Mouse (Mus musculus) lung, adult 18-20 months (tissue): Measurements from ENCODE around the gene Olfr279.
"Not testable (repeated sequence)": the region's sequence is repeated elsewhere in the genome, so short reads cannot be mapped to it uniquely, and the experiment has no call there.

Source experiments
- DNase-seq, 2 experiments: peaks; one replicate each; pipeline ENCODE4 v3.0.0; 2022; ENCODE audit warnings: mixed read lengths in 2 of 2

The Olfr279 gene

GRCm38 (mm10) chr15:98511386-98511928 lies 19.3 kb downstream of the Olfr279 start:
- DNase-seq, result peak in 1 of 2 experiments; percentile 44

DNA sequence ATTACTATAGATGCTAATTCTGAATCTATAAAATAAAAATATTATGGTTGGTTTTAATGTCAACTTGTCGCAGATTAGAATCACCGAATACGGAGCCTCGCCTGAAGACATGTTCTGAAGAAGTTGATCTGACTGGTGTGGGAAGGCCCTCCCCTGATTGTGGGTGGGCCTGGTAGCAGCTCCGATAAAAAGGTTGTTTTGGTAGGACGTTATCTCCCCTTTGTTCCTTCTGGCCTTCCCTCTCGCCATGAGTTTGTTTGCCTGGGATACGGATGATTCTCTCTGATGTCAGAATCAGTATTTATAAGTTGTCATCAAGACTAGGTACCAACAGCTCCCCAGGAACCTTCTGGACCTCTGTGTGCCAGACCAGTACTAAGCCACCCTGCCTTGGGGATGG lies 20.0 kb downstream of the Olfr279 start:
- DNase-seq, result no peak

- peak; percentile 52 to 62 for DNase-seq
Observed at GRCm38 (mm10) chr15:98512799-98513321, 20.7 kb downstream of the Olfr279 start.

- DNase-seq, result not testable (repeated sequence)
Observed at GRCm38 (mm10) chr15:98513676-98514075, 21.5 kb downstream of the Olfr279 start.

GRCm38 (mm10) chr15:98514146-98514545 lies 21.9 kb downstream of the Olfr279 start:
- DNase-seq, result no peak

GRCm38 (mm10) chr15:98514845-98515244 lies 22.6 kb downstream of the Olfr279 start:
- DNase-seq, result not testable (repeated sequence)

DNA sequence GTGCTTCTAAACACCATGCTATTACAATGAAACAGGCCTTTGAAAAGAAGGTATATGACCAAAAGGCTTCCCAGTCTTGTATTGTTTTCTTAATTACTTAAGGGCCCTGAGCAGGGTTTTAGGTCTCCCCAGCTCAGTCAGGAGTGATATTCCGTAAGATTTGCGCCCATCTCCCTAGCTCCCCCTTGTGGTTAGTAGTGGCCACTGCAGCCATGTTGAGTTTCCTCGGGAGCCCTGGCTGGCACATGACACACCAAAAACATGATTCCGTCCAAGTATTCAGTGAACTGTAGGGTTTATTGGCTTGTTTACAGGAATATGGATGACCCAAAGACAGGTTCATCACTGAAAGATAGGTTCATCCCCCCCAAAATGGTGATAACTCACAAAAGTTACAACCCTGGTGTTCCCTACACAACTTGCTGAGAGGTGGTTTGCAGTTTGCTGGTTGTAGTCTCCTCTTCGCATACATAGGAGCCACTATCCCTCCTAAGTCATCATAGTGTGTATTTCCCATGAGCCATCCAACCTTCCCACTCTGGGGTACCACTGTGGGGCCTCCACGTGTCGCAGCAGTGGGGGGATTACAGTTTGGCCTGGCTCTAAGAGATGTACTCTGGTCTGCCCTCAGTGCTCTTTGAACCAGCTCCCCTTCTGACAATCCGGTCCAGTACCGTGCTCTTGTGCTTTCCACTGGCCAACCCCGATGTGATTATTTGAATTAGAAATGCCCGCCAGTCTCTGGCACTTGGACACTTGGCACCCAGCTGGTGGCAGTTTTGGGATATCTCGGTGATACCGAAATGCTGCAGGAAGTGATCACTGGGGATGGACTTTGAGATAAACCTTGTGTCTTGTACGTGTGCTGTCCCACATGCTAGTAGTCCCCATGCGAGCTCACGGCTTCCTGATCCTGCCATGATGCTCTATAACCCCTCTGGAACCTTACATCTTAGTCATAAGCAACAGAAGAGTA lies 25.5 kb downstream of the Olfr279 start:
- DNase-seq, result peak; percentile 42 to 65

GRCm38 (mm10) chr15:98521245-98521644 lies 29.0 kb downstream of the Olfr279 start:
- no peak for DNase-seq

DNA sequence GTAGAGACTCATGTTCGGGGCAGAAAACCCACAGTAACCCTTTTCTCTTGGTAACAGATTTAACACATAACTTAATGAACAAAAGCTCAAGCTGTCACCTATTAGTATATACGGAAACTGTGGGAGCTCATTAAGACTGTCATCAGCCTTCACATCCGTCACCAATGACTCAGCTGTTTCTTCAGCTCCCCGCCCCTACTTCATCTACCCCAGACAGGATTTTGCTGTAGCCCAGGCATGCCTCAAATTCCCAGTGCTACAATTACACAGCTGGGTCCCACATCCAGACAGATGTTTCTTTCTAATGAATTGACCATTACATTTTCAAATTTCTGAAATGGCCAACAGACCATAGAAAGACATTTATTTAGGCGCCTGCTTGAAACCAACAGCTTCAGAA lies 33.9 kb downstream of the Olfr279 start:
- DNase-seq, result no peak

GRCm38 (mm10) chr15:98527056-98527771 lies 35.0 kb downstream of the Olfr279 start:
- DNase-seq, result no peak

DNA sequence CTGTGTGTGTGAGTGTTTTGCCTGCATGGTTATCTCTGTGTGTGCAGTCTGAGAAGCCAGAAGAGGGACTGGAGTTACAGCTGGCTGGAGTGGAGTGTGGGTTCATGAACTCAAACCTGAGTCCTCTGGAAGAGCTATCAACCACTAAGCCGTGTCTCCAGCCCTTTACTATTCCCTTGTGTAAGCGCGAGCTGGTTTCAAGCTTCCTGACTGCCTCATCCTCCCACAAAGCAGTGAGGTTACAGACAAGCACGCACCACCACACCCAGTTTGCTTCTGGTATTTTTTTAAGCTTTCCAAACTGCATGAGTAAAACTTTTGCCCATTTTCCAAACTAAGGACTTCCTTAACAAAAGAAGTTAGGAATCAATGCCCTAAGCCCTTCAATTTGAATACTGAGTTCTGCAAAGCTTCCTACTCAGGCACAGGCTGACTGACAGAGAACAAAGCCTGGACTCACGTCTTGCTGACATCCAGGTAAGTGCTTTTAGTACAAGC lies 35.9 kb downstream of the Olfr279 start:
- no peak for DNase-seq

- no peak for DNase-seq
Observed at GRCm38 (mm10) chr15:98532281-98532680, 40.1 kb downstream of the Olfr279 start.

DNA sequence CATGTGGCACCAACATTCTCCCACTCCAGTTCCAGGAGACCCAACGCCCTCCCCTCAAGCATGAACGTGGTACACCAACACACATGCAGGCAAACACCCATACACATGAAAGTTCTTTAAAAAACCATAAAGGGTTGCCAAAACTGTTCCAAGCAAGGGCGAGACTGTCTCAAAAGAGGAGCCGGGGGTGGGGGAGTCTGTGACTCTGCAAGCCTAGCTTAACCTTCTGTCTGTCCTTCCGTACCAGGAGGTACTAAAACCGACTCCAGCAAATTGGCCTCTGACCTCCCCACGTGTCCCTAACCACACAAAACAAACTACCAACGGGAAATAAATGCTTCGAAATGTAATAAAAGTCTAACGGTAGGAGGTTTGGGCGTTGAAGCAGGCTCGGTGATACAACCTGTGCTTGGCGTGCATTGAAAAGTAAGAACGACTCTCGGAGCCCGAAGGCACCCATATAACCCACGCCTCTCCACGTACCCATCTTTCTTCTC lies 40.9 kb downstream of the Olfr279 start:
- no peak for DNase-seq

DNA sequence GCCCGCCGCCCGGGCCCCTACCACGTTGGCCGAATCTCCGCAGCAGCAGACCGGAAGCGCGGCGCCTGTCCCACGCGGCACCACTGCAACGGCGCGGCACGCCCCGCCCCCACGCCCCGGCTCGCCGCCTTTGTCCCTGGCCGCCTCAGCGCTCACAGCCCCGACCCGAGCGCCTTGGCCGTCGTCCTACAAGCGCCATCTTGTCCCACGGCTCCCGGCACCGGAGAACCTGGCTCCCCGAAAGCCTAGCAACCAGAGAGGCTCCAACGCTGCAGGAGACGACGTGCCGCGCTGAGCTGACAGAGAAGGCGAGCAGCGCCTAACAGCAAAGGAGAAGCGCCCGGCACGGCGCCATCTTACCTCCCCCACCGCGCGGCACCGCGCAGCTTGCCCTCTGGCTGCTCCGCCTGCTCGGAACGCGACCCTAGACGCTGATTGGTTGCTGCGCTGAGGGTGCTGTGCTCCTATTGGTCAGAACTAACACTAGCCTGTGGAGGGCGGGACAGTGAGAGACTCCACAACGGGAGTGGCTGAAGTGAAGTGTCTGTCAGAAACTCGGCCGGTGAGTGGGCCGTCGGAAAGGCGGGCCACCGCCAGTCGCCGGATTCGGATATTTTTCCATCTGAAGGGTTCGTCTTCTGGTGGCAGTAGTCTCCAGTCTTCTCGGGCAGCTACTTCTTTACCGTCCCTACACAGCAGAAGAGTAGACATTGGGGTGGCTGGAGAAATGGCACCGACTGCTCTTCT lies 41.9 kb downstream of the Olfr279 start, which contains the start of gene Kansl2:
Kansl2 (minus strand) TSS at position 384 of the 747 bp plus-strand sequence.
- peak; percentile 99 for DNase-seq

DNA sequence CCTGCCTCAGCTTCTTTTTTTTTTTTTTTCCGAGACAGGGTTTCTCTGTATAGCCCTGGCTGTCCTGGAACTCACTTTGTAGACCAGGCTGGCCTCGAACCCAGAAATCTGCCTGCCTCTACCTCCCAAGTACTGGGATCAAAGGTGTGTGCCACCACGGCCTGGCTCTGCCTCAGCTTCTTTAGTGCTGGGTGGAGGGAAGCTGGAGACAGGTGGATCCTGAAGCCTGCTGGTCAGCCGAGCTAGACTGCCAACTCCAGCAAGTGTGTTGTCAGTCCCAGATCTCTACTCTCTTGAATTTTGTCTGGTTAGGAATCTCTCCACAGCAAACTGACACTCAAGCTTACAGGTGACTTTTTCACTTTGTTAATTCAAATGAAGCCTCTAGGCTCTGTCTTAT lies 43.7 kb downstream of the Olfr279 start:
- DNase-seq, result no peak

GRCm38 (mm10) chr15:98536828-98537510 lies 44.8 kb downstream of the Olfr279 start:
- DNase-seq, result no peak

- DNase-seq, result no peak
Observed at GRCm38 (mm10) chr15:98537923-98538322, 45.7 kb downstream of the Olfr279 start.

DNA sequence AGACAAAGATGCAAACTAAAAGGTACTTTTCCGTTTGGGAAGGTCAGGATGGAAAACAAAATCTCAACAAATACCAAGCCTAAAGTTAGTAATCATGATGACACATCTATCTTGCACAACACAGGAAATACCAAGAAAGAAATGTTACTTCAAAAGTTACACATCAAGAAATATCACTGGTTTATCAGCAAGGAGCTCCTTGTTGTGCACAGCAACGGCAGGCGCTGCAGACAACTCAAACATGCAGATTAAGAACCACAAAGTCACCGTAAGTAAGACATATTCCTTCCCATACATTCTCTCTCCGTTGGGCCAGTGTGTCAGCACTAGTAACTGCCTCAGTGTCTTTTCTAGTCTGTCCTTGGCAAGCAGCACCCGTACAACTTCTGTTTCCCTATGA lies 48.9 kb downstream of the Olfr279 start:
- no peak for DNase-seq

DNA sequence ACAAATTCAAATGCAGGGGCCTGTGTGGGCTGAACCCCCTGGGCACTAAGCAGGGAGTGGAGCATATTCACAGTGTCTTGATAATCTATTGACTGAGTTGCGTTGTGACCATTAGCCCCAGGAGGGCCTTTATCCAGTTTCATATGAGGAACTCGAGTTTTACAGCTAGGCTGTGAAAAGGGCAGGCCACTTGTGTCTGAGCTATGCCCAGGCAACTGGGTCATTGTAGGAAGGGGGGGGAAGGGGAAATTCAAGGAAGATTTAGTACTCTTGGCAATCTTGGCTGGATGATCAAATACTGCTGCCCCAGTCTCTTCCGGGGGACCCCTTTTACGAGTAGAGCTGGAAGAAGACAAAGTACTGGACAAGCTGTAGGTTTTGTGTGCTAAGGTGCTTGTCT lies 51.1 kb downstream of the Olfr279 start:
- no peak for DNase-seq

DNA sequence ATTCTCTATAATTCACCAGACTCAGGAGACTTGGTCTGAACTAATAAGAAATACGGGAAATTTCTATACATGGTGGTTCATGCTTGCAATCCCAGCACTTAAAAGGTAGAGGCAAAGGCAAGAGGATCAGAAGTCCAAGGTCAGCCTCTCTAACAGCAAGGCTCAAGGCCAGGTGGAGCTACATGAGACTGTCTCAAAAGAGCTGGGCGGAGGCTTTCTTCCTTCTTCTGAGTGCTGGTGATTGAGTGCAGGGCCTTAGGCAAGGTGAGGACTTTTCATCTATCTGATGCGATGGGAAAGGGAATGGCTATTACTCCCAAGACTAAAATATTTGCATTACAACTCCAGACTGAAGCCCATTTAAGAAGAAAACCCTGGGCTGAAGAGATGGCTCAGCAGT lies 52.9 kb downstream of the Olfr279 start:
- no peak for DNase-seq

DNA sequence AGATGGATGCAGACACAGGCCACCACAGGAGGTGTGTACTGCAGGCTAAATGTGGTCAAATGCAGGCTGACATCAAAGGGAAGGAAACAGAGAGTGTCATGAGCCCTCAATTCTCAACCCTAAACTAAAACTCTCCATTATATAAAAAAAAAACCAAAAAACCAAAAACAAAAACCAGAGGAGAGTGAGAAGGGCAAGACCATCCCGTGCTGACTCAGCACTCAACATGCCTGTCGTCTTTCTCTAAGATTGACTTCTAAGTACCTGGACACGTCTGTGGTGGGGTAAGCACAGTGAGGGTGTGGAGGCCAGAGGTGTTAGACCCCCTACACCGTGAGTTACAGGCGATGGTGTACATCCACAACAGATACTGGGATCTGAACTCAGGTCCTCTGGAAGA lies 54.6 kb downstream of the Olfr279 start:
- DNase-seq, result no peak
